Mouse (Mus musculus) large intestine, adult 2 months (tissue): ENCODE measurements around the gene Aicda. TPM values are rescaled to one million over a fixed set of nuclear protein-coding genes. Genes with fewer than 3 reads are reported as not detected.
"Not testable (repeated sequence)": the region's sequence is repeated elsewhere in the genome, so short reads cannot be mapped to it uniquely, and the experiment has no call there.

Source experiments
- DNase-seq: peaks from one replicate; pipeline ENCODE4 v3.0.0-alpha.2; 2012; ENCODE audit warnings: low read depth, low spot score
- WGBS: fragments of 180-500 bp; shearing (Covaris S2); methylation state at CpG from one replicate; pipeline ENCODE4 v1.1.7; 2018; 5-methylcytosine and 5-hydroxymethylcytosine counted together
- polyA plus RNA-seq: library from polyadenylated mRNA; depleted of rRNA; stranded (reverse); fragments of >200 nt; gene quantifications from 2 replicates; pipeline ENCODE4 v1.2.3, GENCODE M21; 2012; rRNA removed

Gene Aicda
- polyA plus RNA-seq: 0.47 and 1.0 TPM in 2 replicates

GRCm38 (mm10) chr6:122553606-122554005, at the start of gene Aicda:
Aicda (plus strand) TSS chr6:122553801.
- WGBS: 52% methylated on average over 9 of the region's 9 CpGs
- no peak for DNase-seq

GRCm38 (mm10) chr6:122505041-122505440, 48.6 kb upstream of the Aicda start:
- no peak for DNase-seq
- 24% methylated on average over 4 of the region's 4 CpGs for WGBS

GRCm38 (mm10) chr6:122505545-122505944, 48.1 kb upstream of the Aicda start, which contains the start of gene Mfap5:
Mfap5 (plus strand) TSS chr6:122505845.
- WGBS: 79% methylated on average over 3 of the region's 3 CpGs

GRCm38 (mm10) chr6:122508494-122508893, 45.1 kb upstream of the Aicda start:
- no peak for DNase-seq
- WGBS: 67% methylated on average over 8 of the region's 8 CpGs

More at GRCm38 (mm10) chr6:122505545-122505944, 48.1 kb upstream of the Aicda start, which contains the start of gene Mfap5:
- no peak for DNase-seq

- 32% methylated on average over 11 of the region's 12 CpGs for WGBS
- no peak for DNase-seq
Measured at GRCm38 (mm10) chr6:122512914-122513878, 40.4 kb upstream of the Aicda start.

GRCm38 (mm10) chr6:122514312-122514711, 39.3 kb upstream of the Aicda start:
- 44% methylated on average over 3 of the region's 3 CpGs for WGBS
- DNase-seq: no peak

- not testable (repeated sequence) for DNase-seq
Measured at GRCm38 (mm10) chr6:122515762-122516161, 37.8 kb upstream of the Aicda start.

GRCm38 (mm10) chr6:122517668-122518067, 35.9 kb upstream of the Aicda start:
- WGBS: 68% methylated on average over 1 of the region's 1 CpGs

More at GRCm38 (mm10) chr6:122515762-122516161, 37.8 kb upstream of the Aicda start:
- WGBS: 90% methylated on average over 2 of the region's 2 CpGs

GRCm38 (mm10) chr6:122519384-122519783, 34.2 kb upstream of the Aicda start:
- no peak for DNase-seq
- 38% methylated on average over 2 of the region's 2 CpGs for WGBS

More at GRCm38 (mm10) chr6:122517668-122518067, 35.9 kb upstream of the Aicda start:
- no peak for DNase-seq

- peak; percentile 1 for DNase-seq
- 68% methylated on average over 9 of the region's 9 CpGs for WGBS
Measured at GRCm38 (mm10) chr6:122522595-122522994, 31.0 kb upstream of the Aicda start.

- no peak for DNase-seq
- WGBS: 73% methylated on average over 8 of the region's 8 CpGs
Measured at GRCm38 (mm10) chr6:122523289-122523688, 30.3 kb upstream of the Aicda start.

- DNase-seq: no peak
- 16% methylated on average over 12 of the region's 12 CpGs for WGBS
Measured at GRCm38 (mm10) chr6:122527596-122527995, 26.0 kb upstream of the Aicda start.

GRCm38 (mm10) chr6:122528136-122528535, 25.5 kb upstream of the Aicda start:
- WGBS: 71% methylated on average over 11 of the region's 11 CpGs
- DNase-seq: no peak

- whole genome bisulfite sequencing: 70% methylated on average over 8 of the region's 8 CpGs
- no peak for DNase-seq
Measured at GRCm38 (mm10) chr6:122531466-122532174, 22.0 kb upstream of the Aicda start.

GRCm38 (mm10) chr6:122532883-122533302, 20.7 kb upstream of the Aicda start:
- WGBS: 3% methylated on average over 4 of the region's 4 CpGs
- DNase-seq: peak; percentile 6

- DNase-seq: no peak
- WGBS: 29% methylated on average over 3 of the region's 3 CpGs
Measured at GRCm38 (mm10) chr6:122534032-122534431, 19.6 kb upstream of the Aicda start.

- WGBS: 86% methylated on average over 9 of the region's 9 CpGs
- DNase-seq: no peak
Measured at GRCm38 (mm10) chr6:122539564-122539963, 14.0 kb upstream of the Aicda start.

- DNase-seq: not testable (repeated sequence)
- WGBS: 73% methylated on average over 5 of the region's 5 CpGs
Measured at GRCm38 (mm10) chr6:122542459-122542858, 11.1 kb upstream of the Aicda start.

GRCm38 (mm10) chr6:122543574-122543973, 10.0 kb upstream of the Aicda start:
- WGBS: 81% methylated on average over 5 of the region's 5 CpGs

GRCm38 (mm10) chr6:122544672-122545071, 8.9 kb upstream of the Aicda start:
- WGBS: 89% methylated on average over 1 of the region's 1 CpGs
- no peak for DNase-seq

More at GRCm38 (mm10) chr6:122543574-122543973, 10.0 kb upstream of the Aicda start:
- no peak for DNase-seq
